Mouse (Mus musculus) limb, embryonic 14.5 days (tissue): ENCODE data around the gene Zfp341. TPM values are rescaled to one million over a fixed set of nuclear protein-coding genes. Genes with fewer than 3 reads are reported as not detected.

Experiments
- ATAC-seq: fragments of 200-750 bp; cut with Nextera tagmentation; 2 replicates; pipeline ENCODE4 v1.8.0; 2017; ENCODE audit warnings: low read depth, moderate number of reproducible peaks, moderate TSS enrichment; ENCODE audit not compliant: low FRiP score
- DNase-seq: peaks from one replicate; pipeline ENCODE4 v3.0.0-alpha.2; 2015; ENCODE audit warnings: low spot score
- H3K27ac ChIP-seq: fragments of 300-500 bp; sonication (generic); replicated peaks from 2 replicates; pipeline ENCODE4 v1.5.1; 2014; ENCODE audit warnings: low read depth, mild to moderate bottlenecking, low read length, moderate library complexity, mixed read lengths
- H3K27me3 ChIP-seq: fragments of 300-500 bp; sonication (generic); 2 replicates; pipeline ENCODE4 v1.6.1; 2014; ENCODE audit warnings: low read length, mixed read lengths; ENCODE audit not compliant: control insufficient read depth, insufficient read depth
- H3K36me3 ChIP-seq: fragments of 300-500 bp; sonication (generic); 2 replicates; pipeline ENCODE4 v1.6.1; 2014; ENCODE audit warnings: mild to moderate bottlenecking, low read length, moderate library complexity, mixed read lengths; ENCODE audit not compliant: control insufficient read depth, insufficient read depth
- H3K4me1 ChIP-seq: fragments of 300-500 bp; sonication (generic); 2 replicates; pipeline ENCODE4 v1.6.1; 2014; ENCODE audit warnings: antibody characterized with exemption, low read length, mixed read lengths; ENCODE audit not compliant: control insufficient read depth, insufficient read depth
- H3K4me2 ChIP-seq: fragments of 300-500 bp; sonication (generic); replicated peaks from 2 replicates; pipeline ENCODE4 v1.6.1; 2014; ENCODE audit warnings: low read depth, mild to moderate bottlenecking, low read length, moderate library complexity; ENCODE audit not compliant: severe bottlenecking
- H3K4me3 ChIP-seq: fragments of 300-500 bp; sonication (generic); replicated peaks from 2 replicates; pipeline ENCODE4 v1.5.1; 2014; ENCODE audit warnings: low read length
- H3K9ac ChIP-seq: fragments of 300-500 bp; sonication (generic); 2 replicates; pipeline ENCODE4 v1.6.1; 2014; ENCODE audit warnings: mild to moderate bottlenecking, low read depth, low read length, moderate library complexity; ENCODE audit not compliant: severe bottlenecking
- H3K9me3 ChIP-seq: fragments of 300-500 bp; sonication (generic); 2 replicates; pipeline ENCODE4 v1.6.1; 2016; ENCODE audit warnings: low read length; ENCODE audit not compliant: control insufficient read depth
- POLR2A ChIP-seq: fragments of 200-500 bp; IDR thresholded peaks from 2 replicates; pipeline ENCODE4 v1.8.0; 2012; ENCODE audit warnings: inconsistent platforms, mild to moderate bottlenecking, moderate library complexity, borderline replicate concordance; ENCODE audit not compliant: insufficient read depth, insufficient read length; ENCODE audit errors: extremely low read depth
- WGBS: fragments of 180-500 bp; shearing (Covaris S2); extraction: QIAGEN DNeasy Blood & Tissue Kit; methylation state at CpG from one replicate; pipeline ENCODE4 v1.1.7; 2014; 5-methylcytosine and 5-hydroxymethylcytosine counted together
- polyA plus RNA-seq, 2 experiments: library from polyadenylated mRNA; depleted of rRNA in 1 of 2; stranded (reverse) in 1 of 2; unstranded in 1 of 2; fragments of >200 nt; fragmentation: Nextera tagmentation in 1 of 2; extraction: Ambion mirVana in 1 of 2; gene quantifications; 2 replicates each; pipeline versions ENCODE4 v1.2.1 to v1.2.3; 2012 to 2014

Gene Zfp341
- 7.1 and 8.9 TPM in 2 replicates for polyA plus RNA-seq (2012; rRNA removed)
- 0.98 and 1.1 TPM in 2 replicates for polyA plus RNA-seq (2014; fragmentation: Nextera tagmentation; extraction: Ambion mirVana)

- Histone ChIP-seq H3K27me3 (no peaks in the 10 kb centered on the region), H3K36me3 (no peaks in the 10 kb centered on the region), H3K9me3 (no peaks in the 10 kb centered on the region), H3K4me1 (peaks cover 6% of the 10 kb centered on the region), H3K4me2 (peak within 1 kb of the TSS; percentile 77), H3K9ac (peak within 1 kb of the TSS; percentile 86), H3K4me3 (peak within 1 kb of the TSS; percentile 61), H3K27ac (peak within 1 kb of the TSS; percentile 95)
- under 1% methylated on average over 42 of the region's 98 CpGs for WGBS
- peak; percentile 61; the same call in 1 of the 2 replicates for TF ChIP-seq POLR2A
- ATAC-seq (peak; percentile 93), DNase-seq (peak; percentile 89)
Observed at GRCm38 (mm10) chr2:154613118-154614115, at the start of gene Zfp341, which contains the start of gene 4930519P11Rik. Gene Zfp341, plus strand, starts transcription at chr2:154613297. Gene 4930519P11Rik, minus strand, starts transcription at chr2:154613437.

- DNase-seq = no peak
- peaks cover 40% of the 10 kb centered on the region for H3K36me3 ChIP-seq
Observed at GRCm38 (mm10) chr2:154563612-154564170, 49.4 kb upstream of the Zfp341 start.

GRCm38 (mm10) chr2:154565562-154565961, 47.5 kb upstream of the Zfp341 start:
- Histone ChIP-seq H3K4me3 (no peak overlapping the region), H3K36me3 (peaks cover 34% of the 10 kb centered on the region), H3K27me3 (no peaks in the 10 kb centered on the region), H3K27ac (0 out of 2 replicates have a peak overlapping the region, but pooled peaks have one; percentile 1), H3K4me2 (no peak overlapping the region), H3K4me1 (peaks cover 27% of the 10 kb centered on the region), H3K9ac (peak overlapping the region; percentile 9; the same call in 1 of the 2 replicates), H3K9me3 (no peaks in the 10 kb centered on the region)
- ATAC-seq (0 out of 2 replicates have a peak, but pooled peaks have one; percentile 5), DNase-seq (no peak)
- 76% methylated on average over 3 of the region's 3 CpGs for WGBS
- TF ChIP-seq POLR2A = no peak

More at GRCm38 (mm10) chr2:154563612-154564170, 49.4 kb upstream of the Zfp341 start:
- no peak for ATAC-seq
- Histone ChIP-seq H3K9ac (no peak overlapping the region), H3K9me3 (no peaks in the 10 kb centered on the region), H3K27me3 (no peaks in the 10 kb centered on the region), H3K4me3 (no peak overlapping the region), H3K4me1 (peaks cover 32% of the 10 kb centered on the region), H3K4me2 (no peak overlapping the region), H3K27ac (no peak overlapping the region)
- 80% methylated on average over 17 of the region's 22 CpGs for WGBS
- no peak for TF ChIP-seq POLR2A

- ATAC-seq = no peak
- H3K4me1 ChIP-seq = peaks cover 33% of the 10 kb centered on the region
- 0 out of 2 replicates have a peak overlapping the region, but pooled peaks have one; percentile 7 for H3K4me2 ChIP-seq
- no peak overlapping the region; the same call in 1 of the 2 replicates for H3K9ac ChIP-seq
- no peaks in the 10 kb centered on the region for H3K27me3 ChIP-seq
- 33% methylated on average over 8 of the region's 8 CpGs for WGBS
- H3K36me3 ChIP-seq = peaks cover 23% of the 10 kb centered on the region
- peak overlapping the region; percentile 61 for H3K27ac ChIP-seq
- H3K9me3 ChIP-seq = no peaks in the 10 kb centered on the region
- DNase-seq = no peak
- no peak for TF ChIP-seq POLR2A
- H3K4me3 ChIP-seq = no peak overlapping the region
Observed at GRCm38 (mm10) chr2:154566641-154567040, 46.5 kb upstream of the Zfp341 start.

- H3K4me2 ChIP-seq = peak overlapping the region; percentile 76
- H3K36me3 ChIP-seq = peaks cover 16% of the 10 kb centered on the region
- H3K27ac ChIP-seq = peak overlapping the region; percentile 16; the same call in 1 of the 2 replicates
- peak overlapping the region; percentile 81 for H3K4me3 ChIP-seq
- no peaks in the 10 kb centered on the region for H3K9me3 ChIP-seq
- H3K9ac ChIP-seq = peak overlapping the region; percentile 82
- H3K4me1 ChIP-seq = peaks cover 33% of the 10 kb centered on the region
- TF ChIP-seq POLR2A = no peak
- no peaks in the 10 kb centered on the region for H3K27me3 ChIP-seq
- DNase-seq (no peak), ATAC-seq (no peak)
- WGBS = 66% methylated on average over 2 of the region's 2 CpGs
Observed at GRCm38 (mm10) chr2:154567766-154568165, 45.3 kb upstream of the Zfp341 start.
